Mouse (Mus musculus): ENCODE results near the gene Cdh5. TPM values are rescaled to one million over a fixed set of nuclear protein-coding genes. Genes with fewer than 3 reads are reported as not detected.
"Not testable (repeated sequence)": the region's sequence is repeated elsewhere in the genome, so short reads cannot be mapped to it uniquely, and the experiment has no call there.

The Cdh5 gene
- polyA plus RNA-seq, 1 experiment, result not detected

DNA sequence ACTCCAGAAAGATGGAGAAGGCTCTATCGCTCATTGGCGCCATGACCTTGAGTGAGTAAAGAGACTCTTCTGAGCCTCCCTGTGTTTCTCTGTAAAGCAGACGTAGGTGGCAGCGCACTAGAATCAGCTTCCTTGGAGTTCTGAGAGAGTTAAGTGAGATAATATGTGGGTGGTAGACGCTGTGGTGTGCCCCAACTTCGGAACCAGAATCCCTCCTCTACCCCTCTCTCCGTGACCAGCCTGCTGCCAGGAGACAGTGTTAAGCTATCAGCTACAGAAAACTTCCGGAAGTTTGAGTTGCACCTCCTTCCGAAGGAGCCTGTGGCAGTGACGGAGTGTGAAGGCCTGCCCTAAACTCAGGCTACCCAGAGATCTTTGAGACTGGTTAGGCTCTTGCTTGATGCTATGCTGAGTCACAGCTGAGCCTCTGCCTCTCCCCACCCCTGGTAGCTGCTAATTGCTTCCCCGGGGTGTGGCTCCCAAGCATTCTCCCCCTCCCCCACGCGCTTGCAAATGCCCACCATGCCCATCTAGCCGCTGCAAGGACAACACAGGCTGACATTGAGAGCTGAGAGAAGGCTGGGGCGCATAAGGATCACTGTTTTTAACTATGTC lies 32.9 kb upstream of the Cdh5 start:
- Histone ChIP-seq H3K27ac (ENCODE audit: insufficient read depth, low read depth, low read length) (no peak overlapping the region), H3K4me1 (ENCODE audit: control insufficient read depth, insufficient read depth, low read length) (no peaks in the 10 kb centered on the region), H3K4me3 (ENCODE audit: insufficient read depth, low read depth, low read length) (no peak overlapping the region)
- 69% methylated on average over 15 of the region's 15 CpGs for WGBS
- TF ChIP-seq POLR2A (IDR thresholded peaks at IDR 0.05; ENCODE audit: insufficient read depth, low read depth, low read length) (no peak), CTCF (IDR thresholded peaks at IDR 0.05; ENCODE audit: insufficient read depth, low read depth, low read length) (no peak)

DNA sequence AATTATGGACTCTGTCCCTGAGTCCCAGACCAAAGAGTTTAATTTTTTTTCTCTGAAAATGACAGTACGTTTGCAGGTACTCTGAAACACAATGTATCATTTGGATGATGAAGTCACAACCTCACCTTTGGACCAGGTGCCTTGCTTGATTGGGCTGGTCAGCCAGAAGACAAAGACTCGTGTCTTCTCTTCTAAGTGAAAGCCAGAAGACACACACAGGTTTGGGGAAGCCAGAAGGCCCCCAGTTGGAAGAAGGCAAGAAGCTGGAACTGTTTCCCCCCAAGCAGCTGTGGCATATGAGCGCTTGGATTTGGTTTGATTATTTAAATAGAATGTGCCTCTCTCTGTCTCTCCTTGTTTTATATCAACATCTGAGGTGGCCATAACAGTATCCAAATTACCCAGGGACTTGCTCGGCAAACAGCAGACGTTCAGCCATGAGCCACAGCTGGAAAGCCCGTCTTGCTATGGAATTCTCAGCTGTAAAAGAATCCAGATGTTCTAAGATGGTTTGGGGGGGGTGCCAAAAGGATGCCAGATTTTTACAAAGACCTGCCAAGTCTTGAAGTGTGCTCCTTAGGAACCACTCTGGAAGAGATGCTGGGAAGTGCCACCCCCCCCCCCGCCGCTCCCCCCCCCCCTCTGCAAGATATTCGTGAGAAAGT lies 31.1 kb upstream of the Cdh5 start:
- H3K27ac ChIP-seq (ENCODE audit: insufficient read depth, low read depth, low read length); H3K4me3 ChIP-seq (ENCODE audit: insufficient read depth, low read depth, low read length); H3K4me1 ChIP-seq (ENCODE audit: control insufficient read depth, insufficient read depth, low read length): not testable (repeated sequence)
- WGBS, result 83% methylated on average over 9 of the region's 9 CpGs

GRCm38 (mm10) chr8:104070949-104071348 lies 30.5 kb upstream of the Cdh5 start:
- H3K4me1 ChIP-seq (ENCODE audit: control insufficient read depth, insufficient read depth, low read length), result no peaks in the 10 kb centered on the region
- no peak overlapping the region for H3K27ac ChIP-seq (ENCODE audit: insufficient read depth, low read depth, low read length)
- H3K4me3 ChIP-seq (ENCODE audit: insufficient read depth, low read depth, low read length), result no peak overlapping the region
- 80% methylated on average over 10 of the region's 10 CpGs for WGBS
- TF ChIP-seq CTCF (IDR thresholded peaks at IDR 0.05; ENCODE audit: insufficient read depth, low read depth, low read length), result no peak
- no peak for TF ChIP-seq POLR2A (IDR thresholded peaks at IDR 0.05; ENCODE audit: insufficient read depth, low read depth, low read length)

- 96% methylated on average over 6 of the region's 6 CpGs for WGBS
- TF ChIP-seq CTCF (IDR thresholded peaks at IDR 0.05; ENCODE audit: insufficient read depth, low read depth, low read length), result no peak
- no peak for TF ChIP-seq POLR2A (IDR thresholded peaks at IDR 0.05; ENCODE audit: insufficient read depth, low read depth, low read length)
- H3K4me1 ChIP-seq (ENCODE audit: control insufficient read depth, insufficient read depth, low read length), result no peaks in the 10 kb centered on the region
- H3K27ac ChIP-seq (ENCODE audit: insufficient read depth, low read depth, low read length), result no peak overlapping the region
- H3K4me3 ChIP-seq (ENCODE audit: insufficient read depth, low read depth, low read length), result no peak overlapping the region
These were observed 26.3 kb upstream of the Cdh5 start for GRCm38 (mm10) chr8:104075079-104075478.

GRCm38 (mm10) chr8:104076541-104077412 lies 24.6 kb upstream of the Cdh5 start:
- TF ChIP-seq CTCF (IDR thresholded peaks at IDR 0.05; ENCODE audit: insufficient read depth, low read depth, low read length) (no peak), POLR2A (IDR thresholded peaks at IDR 0.05; ENCODE audit: insufficient read depth, low read depth, low read length) (no peak)
- H3K4me3 ChIP-seq (ENCODE audit: insufficient read depth, low read depth, low read length), result no peak overlapping the region
- WGBS, result 23% methylated on average over 8 of the region's 8 CpGs
- no peak overlapping the region for H3K27ac ChIP-seq (ENCODE audit: insufficient read depth, low read depth, low read length)
- no peaks in the 10 kb centered on the region for H3K4me1 ChIP-seq (ENCODE audit: control insufficient read depth, insufficient read depth, low read length)

GRCm38 (mm10) chr8:104078091-104078490 lies 23.3 kb upstream of the Cdh5 start:
- TF ChIP-seq POLR2A (IDR thresholded peaks at IDR 0.05; ENCODE audit: insufficient read depth, low read depth, low read length) (no peak), CTCF (IDR thresholded peaks at IDR 0.05; ENCODE audit: insufficient read depth, low read depth, low read length) (no peak)
- 32% methylated on average over 7 of the region's 7 CpGs for whole genome bisulfite sequencing
- no peaks in the 10 kb centered on the region for H3K4me1 ChIP-seq (ENCODE audit: control insufficient read depth, insufficient read depth, low read length)
- H3K4me3 ChIP-seq (ENCODE audit: insufficient read depth, low read depth, low read length), result no peak overlapping the region
- H3K27ac ChIP-seq (ENCODE audit: insufficient read depth, low read depth, low read length), result no peak overlapping the region

GRCm38 (mm10) chr8:104085281-104085680 lies 16.1 kb upstream of the Cdh5 start:
- Histone ChIP-seq H3K27ac (ENCODE audit: insufficient read depth, low read depth, low read length) (no peak overlapping the region), H3K4me3 (ENCODE audit: insufficient read depth, low read depth, low read length) (no peak overlapping the region), H3K4me1 (ENCODE audit: control insufficient read depth, insufficient read depth, low read length) (no peaks in the 10 kb centered on the region)
- 81% methylated on average over 10 of the region's 10 CpGs for WGBS
- TF ChIP-seq CTCF (IDR thresholded peaks at IDR 0.05; ENCODE audit: insufficient read depth, low read depth, low read length) (no peak), POLR2A (IDR thresholded peaks at IDR 0.05; ENCODE audit: insufficient read depth, low read depth, low read length) (no peak)

- TF ChIP-seq POLR2A (IDR thresholded peaks at IDR 0.05; ENCODE audit: insufficient read depth, low read depth, low read length), result no peak
- no peaks in the 10 kb centered on the region for H3K4me1 ChIP-seq (ENCODE audit: control insufficient read depth, insufficient read depth, low read length)
- H3K27ac ChIP-seq (ENCODE audit: insufficient read depth, low read depth, low read length), result no peak overlapping the region
- H3K4me3 ChIP-seq (ENCODE audit: insufficient read depth, low read depth, low read length), result no peak overlapping the region
- whole genome bisulfite sequencing, result 89% methylated on average over 2 of the region's 2 CpGs
These were observed 14.8 kb upstream of the Cdh5 start for GRCm38 (mm10) chr8:104086615-104087014.

- H3K27ac ChIP-seq (ENCODE audit: insufficient read depth, low read depth, low read length), result no peak overlapping the region
- 70% methylated on average over 1 of the region's 1 CpGs for WGBS
- no peak overlapping the region for H3K4me3 ChIP-seq (ENCODE audit: insufficient read depth, low read depth, low read length)
- TF ChIP-seq CTCF (IDR thresholded peaks at IDR 0.05; ENCODE audit: insufficient read depth, low read depth, low read length), result no peak
- TF ChIP-seq POLR2A (IDR thresholded peaks at IDR 0.05; ENCODE audit: insufficient read depth, low read depth, low read length), result no peak
- H3K4me1 ChIP-seq (ENCODE audit: control insufficient read depth, insufficient read depth, low read length), result no peaks in the 10 kb centered on the region
These were observed 14.3 kb upstream of the Cdh5 start for GRCm38 (mm10) chr8:104087091-104087490.

DNA sequence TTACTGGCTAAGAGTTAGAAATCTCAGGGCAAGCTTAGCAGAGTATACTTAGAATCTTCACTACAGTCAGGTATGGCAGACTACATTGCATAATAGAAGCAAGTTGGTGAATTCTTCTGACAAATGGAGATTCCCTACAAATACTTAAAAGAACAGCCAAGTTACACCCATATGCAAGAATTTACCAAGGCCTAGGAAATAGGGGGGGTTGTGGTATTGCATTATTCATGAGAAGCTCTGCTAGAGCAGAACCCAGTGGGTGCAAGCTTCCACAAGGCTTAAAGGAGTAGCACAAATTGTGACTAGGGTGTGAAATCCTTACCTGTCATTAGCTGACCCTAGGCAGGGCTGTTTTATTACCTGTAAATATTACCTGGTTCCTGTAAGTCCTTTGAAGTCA lies 13.5 kb upstream of the Cdh5 start:
- not testable (repeated sequence) for H3K4me1 ChIP-seq (ENCODE audit: control insufficient read depth, insufficient read depth, low read length)

More for the DNA sequence above, 13.5 kb upstream of the Cdh5 start:
- not testable (repeated sequence) for H3K4me3 ChIP-seq (ENCODE audit: insufficient read depth, low read depth, low read length); H3K27ac ChIP-seq (ENCODE audit: insufficient read depth, low read depth, low read length)
